Mouse (Mus musculus): ENCODE data around the gene Brpf3.

DNA sequence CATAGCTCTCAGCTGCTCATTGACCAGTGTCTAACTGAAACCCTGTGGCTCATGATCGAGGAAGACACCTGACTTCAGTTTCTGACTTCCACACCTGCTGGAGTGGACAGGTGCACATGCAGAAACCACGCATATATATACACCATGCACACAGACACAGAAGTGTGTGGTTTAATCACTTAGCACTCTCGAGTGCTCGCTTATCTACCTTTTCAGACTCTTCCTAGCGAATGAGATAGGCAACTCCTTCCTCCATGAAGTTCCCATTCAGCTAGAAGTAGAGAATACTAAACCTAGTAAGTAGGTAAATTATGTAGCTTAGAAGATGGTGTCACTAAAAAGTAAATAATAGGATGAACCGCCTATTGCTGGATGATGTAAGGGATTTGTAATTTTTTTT lies 4.1 kb downstream of the Brpf3 start:
- TF ChIP-seq CTCF (IDR thresholded peaks at IDR 0.05; ENCODE audit: low read depth, low read length) (no peak), POLR2A (IDR thresholded peaks at IDR 0.05; ENCODE audit: borderline replicate concordance, low read depth, low read length) (no peak)
